Mouse (Mus musculus) forebrain, embryonic 13.5 days (tissue): ENCODE data around the gene Phyhipl. TPM values are rescaled to one million over a fixed set of nuclear protein-coding genes. Genes with fewer than 3 reads are reported as not detected.

Source experiments
- ATAC-seq: fragments of 200-750 bp; cut with Nextera tagmentation; 2 replicates; pipeline ENCODE4 v1.8.0; 2017
- H3K27ac ChIP-seq: fragments of 300-500 bp; sonication (generic); 2 replicates; pipeline ENCODE4 v1.5.1; 2015; ENCODE audit warnings: inconsistent platforms, mild to moderate bottlenecking, moderate library complexity
- H3K27me3 ChIP-seq: fragments of 300-500 bp; sonication (generic); 2 replicates; pipeline ENCODE4 v1.6.1; 2015; ENCODE audit warnings: mild to moderate bottlenecking, inconsistent platforms
- H3K36me3 ChIP-seq: fragments of 300-500 bp; sonication (generic); 2 replicates; pipeline ENCODE4 v1.6.1; 2015; ENCODE audit warnings: mild to moderate bottlenecking, inconsistent platforms; ENCODE audit not compliant: poor library complexity, severe bottlenecking
- H3K4me1 ChIP-seq: fragments of 300-500 bp; sonication (generic); 2 replicates; pipeline ENCODE4 v1.6.1; 2015; ENCODE audit warnings: inconsistent platforms
- H3K4me2 ChIP-seq: fragments of 300-500 bp; sonication (generic); 2 replicates; pipeline ENCODE4 v1.6.1; 2015; ENCODE audit warnings: inconsistent platforms, mild to moderate bottlenecking, moderate library complexity
- H3K4me3 ChIP-seq: fragments of 300-500 bp; sonication (generic); 2 replicates; pipeline ENCODE4 v1.5.1; 2015; ENCODE audit warnings: mild to moderate bottlenecking, inconsistent platforms
- H3K9ac ChIP-seq: fragments of 300-500 bp; sonication (generic); 2 replicates; pipeline ENCODE4 v1.6.1; 2015; ENCODE audit warnings: mild to moderate bottlenecking, inconsistent platforms
- H3K9me3 ChIP-seq: fragments of 300-500 bp; sonication (generic); replicated peaks from 2 replicates; pipeline ENCODE4 v1.6.1; 2016; ENCODE audit warnings: inconsistent platforms
- WGBS: fragments of 180-500 bp; shearing (Covaris S2); methylation state at CpG from one replicate; pipeline ENCODE4 v1.1.7; 2015; 5-methylcytosine and 5-hydroxymethylcytosine counted together
- polyA plus RNA-seq: library from polyadenylated mRNA; unstranded; fragments of >200 nt; fragmentation: Nextera tagmentation; extraction: Ambion mirVana; gene quantifications from 2 replicates; pipeline ENCODE4 v1.2.1, GENCODE M21; 2015

The Phyhipl gene
- polyA plus RNA-seq, 1 experiment from 2014 or later: 85.8 TPM

GRCm38 (mm10) chr10:70542857-70543256 is 112.9 kb downstream of the Phyhipl start:
- Histone ChIP-seq H3K4me2 (no peak overlapping the region), H3K36me3 (peaks cover 46% of the 10 kb centered on the region), H3K4me3 (no peak overlapping the region), H3K9me3 (no peaks in the 10 kb centered on the region), H3K27ac (no peak overlapping the region), H3K27me3 (no peaks in the 10 kb centered on the region), H3K4me1 (no peaks in the 10 kb centered on the region), H3K9ac (no peak overlapping the region)
- WGBS: 69% methylated on average over 6 of the region's 6 CpGs
- ATAC-seq: no peak

GRCm38 (mm10) chr10:70540456-70541195 is 115.1 kb downstream of the Phyhipl start:
- no peak overlapping the region for H3K9ac ChIP-seq
- no peaks in the 10 kb centered on the region for H3K9me3 ChIP-seq
- H3K4me3 ChIP-seq: no peak overlapping the region
- ATAC-seq: no peak
- no peak overlapping the region for H3K4me2 ChIP-seq
- peaks cover 52% of the 10 kb centered on the region for H3K36me3 ChIP-seq
- no peaks in the 10 kb centered on the region for H3K27me3 ChIP-seq
- H3K4me1 ChIP-seq: no peaks in the 10 kb centered on the region
- no peak overlapping the region for H3K27ac ChIP-seq
- 87% methylated on average over 9 of the region's 9 CpGs for WGBS

- no peaks in the 10 kb centered on the region for H3K9me3 ChIP-seq
- H3K4me1 ChIP-seq: no peaks in the 10 kb centered on the region
- H3K27me3 ChIP-seq: no peaks in the 10 kb centered on the region
- ATAC-seq: no peak
- no peak overlapping the region for H3K4me3 ChIP-seq
- H3K4me2 ChIP-seq: no peak overlapping the region
- H3K27ac ChIP-seq: no peak overlapping the region
- peaks cover 48% of the 10 kb centered on the region for H3K36me3 ChIP-seq
- no peak overlapping the region for H3K9ac ChIP-seq
- 93% methylated on average over 9 of the region's 9 CpGs for WGBS
Measured at GRCm38 (mm10) chr10:70539251-70539650, 116.5 kb downstream of the Phyhipl start.

- Histone ChIP-seq H3K4me1 (no peaks in the 10 kb centered on the region), H3K27me3 (no peaks in the 10 kb centered on the region), H3K27ac (no peak overlapping the region), H3K9me3 (no peaks in the 10 kb centered on the region), H3K9ac (no peak overlapping the region), H3K4me3 (no peak overlapping the region), H3K4me2 (no peak overlapping the region), H3K36me3 (peaks cover 42% of the 10 kb centered on the region)
- ATAC-seq: no peak
- WGBS: 90% methylated on average over 10 of the region's 10 CpGs
Measured at GRCm38 (mm10) chr10:70537694-70538093, 118.1 kb downstream of the Phyhipl start.

- no peak for ATAC-seq
- 93% methylated on average over 12 of the region's 12 CpGs for WGBS
- Histone ChIP-seq H3K36me3 (peaks cover 42% of the 10 kb centered on the region), H3K9ac (no peak overlapping the region), H3K4me2 (no peak overlapping the region), H3K4me3 (no peak overlapping the region), H3K27me3 (no peaks in the 10 kb centered on the region), H3K9me3 (no peaks in the 10 kb centered on the region), H3K4me1 (no peaks in the 10 kb centered on the region), H3K27ac (no peak overlapping the region)
Measured at GRCm38 (mm10) chr10:70535401-70535800, 120.4 kb downstream of the Phyhipl start.

- no peak overlapping the region for H3K4me2 ChIP-seq
- H3K27me3 ChIP-seq: no peaks in the 10 kb centered on the region
- H3K9ac ChIP-seq: no peak overlapping the region
- H3K36me3 ChIP-seq: peaks cover 42% of the 10 kb centered on the region
- H3K27ac ChIP-seq: no peak overlapping the region
- WGBS: 97% methylated on average over 10 of the region's 10 CpGs
- no peak for ATAC-seq
- no peaks in the 10 kb centered on the region for H3K9me3 ChIP-seq
- no peak overlapping the region for H3K4me3 ChIP-seq
- no peaks in the 10 kb centered on the region for H3K4me1 ChIP-seq
Measured at GRCm38 (mm10) chr10:70534571-70534970, 121.2 kb downstream of the Phyhipl start.

GRCm38 (mm10) chr10:70533986-70534385 is 121.8 kb downstream of the Phyhipl start:
- Histone ChIP-seq H3K4me1 (no peaks in the 10 kb centered on the region), H3K9ac (no peak overlapping the region), H3K27me3 (no peaks in the 10 kb centered on the region), H3K27ac (no peak overlapping the region), H3K4me2 (no peak overlapping the region), H3K9me3 (no peaks in the 10 kb centered on the region), H3K4me3 (no peak overlapping the region), H3K36me3 (peaks cover 43% of the 10 kb centered on the region)
- no peak for ATAC-seq
- WGBS: 89% methylated on average over 12 of the region's 12 CpGs

- ATAC-seq: no peak
- Histone ChIP-seq H3K27me3 (no peaks in the 10 kb centered on the region), H3K36me3 (peaks cover 38% of the 10 kb centered on the region), H3K9me3 (no peaks in the 10 kb centered on the region), H3K9ac (no peak overlapping the region), H3K4me2 (no peak overlapping the region), H3K4me1 (no peaks in the 10 kb centered on the region), H3K27ac (no peak overlapping the region), H3K4me3 (no peak overlapping the region)
- 57% methylated on average over 8 of the region's 8 CpGs for WGBS
Measured at GRCm38 (mm10) chr10:70533301-70533781, 122.4 kb downstream of the Phyhipl start.

GRCm38 (mm10) chr10:70532249-70532648 is 123.5 kb downstream of the Phyhipl start:
- no peak overlapping the region for H3K27ac ChIP-seq
- no peaks in the 10 kb centered on the region for H3K27me3 ChIP-seq
- peaks cover 30% of the 10 kb centered on the region for H3K36me3 ChIP-seq
- peak; percentile 85 for ATAC-seq
- 72% methylated on average over 9 of the region's 9 CpGs for WGBS
- no peaks in the 10 kb centered on the region for H3K9me3 ChIP-seq
- H3K4me3 ChIP-seq: no peak overlapping the region
- no peak overlapping the region for H3K9ac ChIP-seq
- H3K4me1 ChIP-seq: no peaks in the 10 kb centered on the region
- H3K4me2 ChIP-seq: no peak overlapping the region

- H3K9me3 ChIP-seq: peaks cover 7% of the 10 kb centered on the region
- H3K4me1 ChIP-seq: no peaks in the 10 kb centered on the region
- no peak overlapping the region for H3K27ac ChIP-seq
- H3K9ac ChIP-seq: no peak overlapping the region
- WGBS: 90% methylated on average over 12 of the region's 12 CpGs
- H3K4me3 ChIP-seq: no peak overlapping the region
- H3K36me3 ChIP-seq: peaks cover 17% of the 10 kb centered on the region
- H3K4me2 ChIP-seq: no peak overlapping the region
- no peak for ATAC-seq
- no peaks in the 10 kb centered on the region for H3K27me3 ChIP-seq
Measured at GRCm38 (mm10) chr10:70530185-70530823, 125.5 kb downstream of the Phyhipl start.

- Histone ChIP-seq H3K4me1 (peaks cover 27% of the 10 kb centered on the region), H3K9ac (0 out of 2 replicates have a peak overlapping the region, but pooled peaks have one; percentile 75), H3K27ac (no peak overlapping the region), H3K9me3 (peaks cover 8% of the 10 kb centered on the region), H3K27me3 (no peaks in the 10 kb centered on the region), H3K4me3 (peak overlapping the region; percentile 48), H3K36me3 (0 out of 2 replicates have a peak, but pooled peaks cover 6% of the 10 kb centered on the region), H3K4me2 (peak overlapping the region; percentile 90)
- ATAC-seq: no peak
- WGBS: 19% methylated on average over 5 of the region's 5 CpGs
Measured at GRCm38 (mm10) chr10:70521379-70521778, 134.4 kb downstream of the Phyhipl start.
